Mouse (Mus musculus) heart, embryonic 14.5 days (tissue): ENCODE results near the gene Mbl1. TPM values are rescaled to one million over a fixed set of nuclear protein-coding genes. Genes with fewer than 3 reads are reported as not detected.

ENCODE experiments used
- ATAC-seq: fragments of 200-750 bp; cut with Nextera tagmentation; 2 replicates; pipeline ENCODE4 v1.8.0; 2017; ENCODE audit warnings: low read depth, moderate TSS enrichment; ENCODE audit not compliant: insufficient number of reproducible peaks, insufficient read depth, low FRiP score
- H3K27ac ChIP-seq, 2 experiments: fragments of 200-500 bp in 1 of 2; fragments of 300-500 bp in 1 of 2; sonication (generic) in 1 of 2; replicated peaks in 1 of 2; 2 replicates each; pipeline ENCODE4 v1.5.1; 2012 to 2014; ENCODE audit warnings: low read depth in 2 of 2, low read length in 2 of 2, control low read depth in 1 of 2, mild to moderate bottlenecking in 1 of 2, mixed read lengths in 1 of 2; ENCODE audit not compliant: control insufficient read depth in 1 of 2, insufficient read depth in 1 of 2
- H3K27me3 ChIP-seq: fragments of 300-500 bp; sonication (generic); 2 replicates; pipeline ENCODE4 v1.6.1; 2014; ENCODE audit warnings: mild to moderate bottlenecking, low read length, control low read depth; ENCODE audit not compliant: control insufficient read depth, insufficient read depth
- H3K36me3 ChIP-seq: fragments of 300-500 bp; sonication (generic); 2 replicates; pipeline ENCODE4 v1.6.1; 2014; ENCODE audit warnings: mild to moderate bottlenecking, control low read depth, low read length, mixed read lengths; ENCODE audit not compliant: control insufficient read depth, insufficient read depth
- H3K4me1 ChIP-seq, 2 experiments: fragments of 200-500 bp in 1 of 2; fragments of 300-500 bp in 1 of 2; sonication (generic) in 1 of 2; 2 replicates each; pipeline ENCODE4 v1.6.1; 2012 to 2014; ENCODE audit warnings: low read length in 2 of 2, control low read depth in 1 of 2, mixed read lengths in 1 of 2; ENCODE audit not compliant: control insufficient read depth in 2 of 2, insufficient read depth in 2 of 2
- H3K4me2 ChIP-seq: fragments of 300-500 bp; sonication (generic); 2 replicates; pipeline ENCODE4 v1.6.1; 2014; ENCODE audit warnings: mild to moderate bottlenecking, low read length
- H3K4me3 ChIP-seq, 2 experiments: fragments of 200-500 bp in 1 of 2; fragments of 300-500 bp in 1 of 2; sonication (generic) in 1 of 2; 2 replicates each; pipeline ENCODE4 v1.5.1; 2012 to 2014; ENCODE audit warnings: low read length in 2 of 2, mild to moderate bottlenecking in 2 of 2, control low read depth in 1 of 2, low read depth in 1 of 2, moderate library complexity in 1 of 2; ENCODE audit not compliant: control insufficient read depth in 1 of 2, insufficient read depth in 1 of 2
- H3K9ac ChIP-seq: fragments of 300-500 bp; sonication (generic); 2 replicates; pipeline ENCODE4 v1.6.1; 2014; ENCODE audit warnings: mild to moderate bottlenecking, low read length
- H3K9me3 ChIP-seq: fragments of 300-500 bp; sonication (generic); 2 replicates; pipeline ENCODE4 v1.6.1; 2016; ENCODE audit warnings: low read length, control low read depth; ENCODE audit not compliant: control insufficient read depth
- WGBS: fragments of 180-500 bp; shearing (Covaris S2); extraction: QIAGEN DNeasy Blood & Tissue Kit; methylation state at CpG from one replicate; pipeline ENCODE4 v1.1.7; 2014; 5-methylcytosine and 5-hydroxymethylcytosine counted together
- polyA plus RNA-seq: library from polyadenylated mRNA; unstranded; fragments of >200 nt; fragmentation: Nextera tagmentation; extraction: Ambion mirVana; gene quantifications from 2 replicates; pipeline ENCODE4 v1.2.1, GENCODE M21; 2014

Gene Mbl1
- polyA plus RNA-seq, 1 experiment from 2014 or later, result not detected

DNA sequence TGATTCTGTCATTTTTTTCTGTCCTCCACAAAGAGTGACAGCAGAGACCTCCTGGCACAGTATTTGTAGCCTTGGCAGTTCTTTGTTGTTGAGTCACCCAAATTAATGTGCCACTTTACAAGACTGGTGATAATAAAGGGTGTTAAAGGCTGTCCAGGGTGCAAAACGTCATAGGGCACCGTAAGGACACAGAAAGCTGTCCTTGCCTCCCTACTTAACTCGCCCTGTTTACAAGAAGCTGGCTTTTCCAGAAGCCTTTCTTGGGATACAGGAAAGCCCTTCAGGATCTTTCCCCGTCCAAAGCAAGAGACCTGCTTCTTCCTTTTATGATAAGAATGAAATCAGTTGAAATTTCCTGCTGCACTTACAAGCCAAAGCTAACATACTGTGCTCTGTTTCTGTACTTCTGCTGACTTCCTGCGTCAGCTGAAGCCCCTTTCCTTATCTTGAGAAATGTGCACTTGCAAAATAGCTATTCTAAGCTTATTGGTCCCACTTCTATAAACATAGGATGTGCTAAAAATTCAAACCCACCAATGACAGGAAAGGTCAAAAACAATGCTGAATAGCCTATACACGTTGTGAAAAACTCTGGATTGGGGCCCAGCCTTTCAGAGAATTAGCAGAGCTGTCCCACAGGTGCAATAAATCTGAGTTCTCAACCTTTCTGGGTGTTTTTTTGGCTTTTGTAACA lies 46.9 kb downstream of the Mbl1 start:
- H3K27me3 ChIP-seq, result no peaks in the 10 kb centered on the region
- H3K4me2 ChIP-seq, result no peak overlapping the region
- peaks cover 2 to 10% of the 10 kb centered on the region in 2 experiments; a peak in 2 of 4 replicates for H3K4me1 ChIP-seq
- no peaks in the 10 kb centered on the region for H3K9me3 ChIP-seq
- H3K36me3 ChIP-seq, result no peaks in the 10 kb centered on the region
- no peak overlapping the region for H3K4me3 ChIP-seq
- 22% methylated on average over 6 of the region's 6 CpGs for WGBS
- H3K9ac ChIP-seq, result no peak overlapping the region
- H3K27ac ChIP-seq, result peak overlapping the region; percentile 62 to 73
- peak; percentile 77; the same call in 1 of the 2 replicates for ATAC-seq

Other genes with a start within 250 kb of the Mbl1 start
- 43.4 and 45.2 TPM in 2 replicates for gene Tspan14, start 184.7 kb upstream of the Mbl1 start, polyA plus RNA-seq
- 42.2 and 46.7 TPM in 2 replicates for gene Fam213a, start 137.7 kb upstream of the Mbl1 start, polyA plus RNA-seq
- gene Dydc2, start 82.2 kb upstream of the Mbl1 start, polyA plus RNA-seq, result 0.26 and 0.34 TPM in 2 replicates
- 0.26 TPM in 1 of 2 replicates, not detected in the other for gene Dydc1, start 78.5 kb upstream of the Mbl1 start, polyA plus RNA-seq
- 0.63 and 0.82 TPM in 2 replicates for gene Mat1a, start 46.4 kb upstream of the Mbl1 start, polyA plus RNA-seq
- 0.24 and 0.32 TPM in 2 replicates for gene Sftpa1, start 19.7 kb upstream of the Mbl1 start, polyA plus RNA-seq
- gene Sftpd, start 33.7 kb downstream of the Mbl1 start, polyA plus RNA-seq, result not detected in 2 replicates
- not detected in 2 replicates for gene Gm2832, start 127.3 kb downstream of the Mbl1 start, polyA plus RNA-seq
- not detected in 2 replicates for gene Gm5798, start 197.2 kb downstream of the Mbl1 start, polyA plus RNA-seq
- gene Gm7945, start 234.9 kb downstream of the Mbl1 start, polyA plus RNA-seq, result not detected in 2 replicates